Mouse (Mus musculus): Measurements from ENCODE around the gene Slc16a2. TPM values are rescaled to one million over a fixed set of nuclear protein-coding genes. Genes with fewer than 3 reads are reported as not detected.

The Slc16a2 gene
- polyA plus RNA-seq (2011; ENCODE audit: insufficient read depth, insufficient read length, low replicate concordance, missing spikeins) = 0.31 and 4.2 TPM in 2 replicates

DNA sequence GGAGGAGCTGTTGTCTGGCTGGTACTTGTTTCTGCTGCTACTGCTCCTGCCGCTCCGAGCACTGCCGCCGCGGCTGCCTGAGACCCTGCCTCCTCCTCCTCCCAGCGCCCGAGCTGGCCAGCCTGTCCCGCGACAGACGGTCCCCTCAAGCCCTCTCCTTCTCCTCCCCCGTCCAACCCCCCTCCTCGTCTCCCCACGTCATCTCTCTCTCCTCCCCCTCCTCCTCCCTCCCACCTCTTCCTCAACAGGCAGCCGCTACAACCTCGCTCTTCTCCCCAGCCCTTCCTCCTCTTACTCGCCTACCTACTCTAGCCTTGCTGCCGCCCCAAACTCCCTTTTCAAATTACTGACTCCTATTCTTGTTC is at the start of gene Slc16a2:
Gene Slc16a2, minus strand, starts transcription at position 152 of the 365 bp plus-strand sequence.
- Histone ChIP-seq H3K27ac (ENCODE audit: control insufficient read depth, insufficient read depth, low read depth, low read length, poor library complexity) (no peak within 1 kb of the TSS), H3K4me1 (ENCODE audit: control insufficient read depth, insufficient read depth, low read length) (no peaks in the 10 kb centered on the region), H3K4me3 (replicated peaks; ENCODE audit: control insufficient read depth, low read depth, low read length) (peak within 1 kb of the TSS; percentile 27)
- no peak for TF ChIP-seq POLR2A (IDR thresholded peaks at IDR 0.05; ENCODE audit: borderline replicate concordance, control insufficient read depth, low read depth, low read length)
- no peak for TF ChIP-seq CTCF (IDR thresholded peaks at IDR 0.05; ENCODE audit: control insufficient read depth, insufficient read depth, low read length)
- WGBS = 7% methylated on average over 16 of the region's 17 CpGs

DNA sequence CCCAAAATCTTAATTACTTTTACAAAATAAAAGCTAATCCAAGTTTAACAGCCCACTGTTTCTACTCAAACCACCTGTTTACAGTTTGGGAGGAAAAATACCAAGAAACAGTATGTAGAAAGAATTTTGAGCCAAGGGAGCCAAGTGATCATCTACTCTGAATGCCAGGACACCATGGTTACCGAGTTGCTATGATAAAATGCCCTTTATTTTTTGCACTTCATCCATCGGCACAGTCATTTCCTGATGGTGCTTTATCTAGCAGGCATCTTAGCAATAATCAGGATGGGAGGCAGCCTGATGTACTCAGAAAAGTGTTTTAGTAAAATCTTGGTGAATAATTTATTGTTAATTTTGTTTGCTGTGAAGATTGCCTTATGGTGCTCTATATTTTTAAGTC is 41.7 kb upstream of the Slc16a2 start:
- no peaks in the 10 kb centered on the region for H3K4me1 ChIP-seq (ENCODE audit: control insufficient read depth, insufficient read depth, low read length)
- WGBS = 37% methylated on average over 2 of the region's 2 CpGs
- TF ChIP-seq POLR2A (IDR thresholded peaks at IDR 0.05; ENCODE audit: borderline replicate concordance, control insufficient read depth, low read depth, low read length) (no peak), CTCF (IDR thresholded peaks at IDR 0.05; ENCODE audit: control insufficient read depth, insufficient read depth, low read length) (no peak)
- no peak overlapping the region for H3K4me3 ChIP-seq (replicated peaks; ENCODE audit: control insufficient read depth, low read depth, low read length)
- no peak overlapping the region for H3K27ac ChIP-seq (ENCODE audit: control insufficient read depth, insufficient read depth, low read depth, low read length, poor library complexity)

DNA sequence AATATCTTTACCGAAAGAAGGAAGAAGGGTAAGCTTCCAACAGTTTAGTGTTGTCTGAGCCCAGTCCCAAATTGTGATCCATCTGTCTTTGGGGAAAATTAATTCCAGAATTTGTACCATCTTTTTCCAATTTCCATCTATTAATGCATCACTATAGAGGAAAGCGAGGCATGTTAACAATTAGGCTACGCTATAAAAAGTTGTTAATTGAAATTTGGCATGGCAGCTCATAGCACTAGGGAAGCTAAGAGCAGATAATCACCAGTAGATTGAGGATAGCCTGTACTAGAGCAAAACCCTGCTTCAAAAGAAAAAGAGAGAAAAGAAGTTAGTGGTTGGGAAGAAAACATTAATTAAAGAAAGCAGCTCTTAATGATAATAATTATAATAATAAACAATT is 41.1 kb upstream of the Slc16a2 start:
- Histone ChIP-seq H3K27ac (ENCODE audit: control insufficient read depth, insufficient read depth, low read depth, low read length, poor library complexity) (no peak overlapping the region), H3K4me3 (replicated peaks; ENCODE audit: control insufficient read depth, low read depth, low read length) (no peak overlapping the region), H3K4me1 (ENCODE audit: control insufficient read depth, insufficient read depth, low read length) (no peaks in the 10 kb centered on the region)
- no peak for TF ChIP-seq CTCF (IDR thresholded peaks at IDR 0.05; ENCODE audit: control insufficient read depth, insufficient read depth, low read length)
- no peak for TF ChIP-seq POLR2A (IDR thresholded peaks at IDR 0.05; ENCODE audit: borderline replicate concordance, control insufficient read depth, low read depth, low read length)
- 85% methylated on average over 3 of the region's 3 CpGs for WGBS

DNA sequence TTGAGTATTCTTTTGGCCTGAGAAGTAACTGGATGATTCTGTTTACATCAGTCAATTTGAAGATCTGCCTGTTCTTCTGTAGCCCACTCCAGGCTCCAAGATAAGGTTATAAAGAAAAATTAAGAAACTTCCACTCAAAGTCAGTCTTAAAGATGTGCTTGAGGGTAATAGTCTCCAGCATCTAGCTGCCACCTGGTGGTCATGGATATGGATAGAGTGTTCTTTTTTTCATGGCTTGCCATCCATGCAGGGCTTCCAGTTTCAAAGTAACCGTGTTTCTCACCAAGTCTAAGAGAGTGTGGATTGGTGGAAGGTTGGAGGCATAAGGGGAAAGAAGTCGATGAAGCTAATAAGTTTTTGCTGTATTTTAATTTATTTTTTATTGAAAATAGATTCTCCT is 23.5 kb upstream of the Slc16a2 start:
- Histone ChIP-seq H3K4me1 (ENCODE audit: control insufficient read depth, insufficient read depth, low read length) (no peaks in the 10 kb centered on the region), H3K27ac (ENCODE audit: control insufficient read depth, insufficient read depth, low read depth, low read length, poor library complexity) (no peak overlapping the region), H3K4me3 (replicated peaks; ENCODE audit: control insufficient read depth, low read depth, low read length) (no peak overlapping the region)
- no peak for TF ChIP-seq CTCF (IDR thresholded peaks at IDR 0.05; ENCODE audit: control insufficient read depth, insufficient read depth, low read length)
- TF ChIP-seq POLR2A (IDR thresholded peaks at IDR 0.05; ENCODE audit: borderline replicate concordance, control insufficient read depth, low read depth, low read length) = no peak
- 39% methylated on average over 2 of the region's 2 CpGs for WGBS

DNA sequence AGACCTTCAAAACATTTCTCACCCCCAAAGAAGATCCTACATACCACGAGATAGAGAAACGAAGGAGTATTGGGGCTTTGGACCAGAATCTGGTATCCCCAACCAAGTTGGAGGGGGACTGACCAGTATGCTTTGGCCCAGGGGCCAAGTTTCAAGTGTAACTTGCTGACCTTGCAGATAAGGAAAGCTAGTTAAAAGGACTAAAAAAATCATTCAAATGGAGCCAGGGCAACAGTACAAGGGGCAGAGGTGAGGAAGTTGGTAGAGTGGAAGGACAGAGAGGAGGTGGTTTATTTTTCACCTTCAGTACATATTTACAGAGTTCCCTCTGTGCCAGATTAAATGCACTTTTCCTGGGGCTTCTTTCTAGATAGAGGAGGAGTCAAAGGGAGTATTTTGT is 7.1 kb upstream of the Slc16a2 start:
- TF ChIP-seq POLR2A (IDR thresholded peaks at IDR 0.05; ENCODE audit: borderline replicate concordance, control insufficient read depth, low read depth, low read length) (no peak), CTCF (IDR thresholded peaks at IDR 0.05; ENCODE audit: control insufficient read depth, insufficient read depth, low read length) (no peak)
- no peak overlapping the region for H3K4me3 ChIP-seq (replicated peaks; ENCODE audit: control insufficient read depth, low read depth, low read length)
- WGBS = 86% methylated on average over 2 of the region's 2 CpGs
- H3K27ac ChIP-seq (ENCODE audit: control insufficient read depth, insufficient read depth, low read depth, low read length, poor library complexity) = no peak overlapping the region
- no peaks in the 10 kb centered on the region for H3K4me1 ChIP-seq (ENCODE audit: control insufficient read depth, insufficient read depth, low read length)

DNA sequence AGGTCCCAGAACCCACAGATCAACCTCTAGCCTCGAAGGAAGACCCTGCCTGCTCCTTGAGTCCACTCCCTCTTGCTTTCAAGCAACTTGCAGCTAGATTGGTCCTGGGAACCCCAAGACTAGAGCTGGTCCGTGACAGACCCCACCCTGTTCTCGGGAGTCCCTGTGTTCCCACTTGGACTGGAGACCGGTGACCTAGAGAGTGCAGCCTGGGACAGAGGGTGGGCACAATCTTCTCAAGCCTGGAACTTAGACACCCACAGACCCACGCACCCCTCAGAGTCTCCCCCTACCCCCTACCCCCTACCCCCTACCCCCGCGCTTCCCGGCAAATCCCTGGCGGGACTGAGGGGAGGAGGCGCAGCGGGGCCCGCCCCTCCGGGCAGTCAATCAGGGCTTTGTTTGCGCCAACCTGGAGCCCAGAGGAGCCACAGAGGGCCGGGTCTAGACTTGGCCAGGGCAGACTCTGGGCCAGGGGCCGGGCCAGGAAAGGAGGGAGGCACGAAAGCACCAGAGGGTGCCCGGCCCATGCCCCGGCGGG is 558 bp upstream of the Slc16a2 start:
- no peak overlapping the region for H3K27ac ChIP-seq (ENCODE audit: control insufficient read depth, insufficient read depth, low read depth, low read length, poor library complexity)

DNA sequence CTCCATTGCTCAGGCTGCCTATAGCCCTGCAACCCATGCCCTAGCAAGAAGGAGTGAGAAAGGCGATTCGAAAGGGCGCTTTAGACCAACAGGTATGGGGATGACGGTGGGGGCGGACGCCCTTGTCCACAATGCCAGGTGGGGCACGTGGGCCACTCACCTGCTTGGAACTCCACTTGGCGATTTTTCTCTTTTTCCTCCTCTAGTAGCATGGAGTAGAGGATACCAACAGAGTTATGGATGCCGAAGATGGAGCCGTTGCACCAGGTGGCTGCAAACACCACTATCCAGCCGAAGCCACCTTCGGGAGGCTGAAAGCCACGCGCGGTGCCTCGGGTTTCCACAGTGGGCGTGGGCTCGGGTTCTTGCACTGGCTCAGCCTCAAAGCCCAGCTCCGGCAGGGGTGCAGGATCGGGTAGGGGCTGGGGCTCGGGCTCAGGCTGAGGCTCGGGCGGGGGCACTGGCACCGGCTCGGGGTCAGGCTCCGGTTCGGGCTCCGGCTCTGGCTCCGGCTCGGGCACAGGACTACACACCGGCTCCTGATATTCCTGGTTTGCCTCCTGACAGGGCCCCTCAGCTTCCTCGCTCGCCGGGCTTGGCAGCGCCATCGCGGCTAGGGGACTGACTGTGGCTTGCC is 470 bp downstream of the Slc16a2 start:
- no peak for TF ChIP-seq CTCF (IDR thresholded peaks at IDR 0.05; ENCODE audit: control insufficient read depth, insufficient read depth, low read length)
- TF ChIP-seq POLR2A (IDR thresholded peaks at IDR 0.05; ENCODE audit: borderline replicate concordance, control insufficient read depth, low read depth, low read length) = no peak
- WGBS = 10% methylated on average over 37 of the region's 37 CpGs
- Histone ChIP-seq H3K27ac (ENCODE audit: control insufficient read depth, insufficient read depth, low read depth, low read length, poor library complexity) (no peak overlapping the region), H3K4me1 (ENCODE audit: control insufficient read depth, insufficient read depth, low read length) (no peaks in the 10 kb centered on the region), H3K4me3 (replicated peaks; ENCODE audit: control insufficient read depth, low read depth, low read length) (peak overlapping the region; percentile 27)

More for the DNA sequence above, 558 bp upstream of the Slc16a2 start:
- 13% methylated on average over 20 of the region's 20 CpGs for WGBS
- TF ChIP-seq POLR2A (IDR thresholded peaks at IDR 0.05; ENCODE audit: borderline replicate concordance, control insufficient read depth, low read depth, low read length) (no peak), CTCF (IDR thresholded peaks at IDR 0.05; ENCODE audit: control insufficient read depth, insufficient read depth, low read length) (no peak)
- Histone ChIP-seq H3K4me3 (replicated peaks; ENCODE audit: control insufficient read depth, low read depth, low read length) (no peak overlapping the region), H3K4me1 (ENCODE audit: control insufficient read depth, insufficient read depth, low read length) (no peaks in the 10 kb centered on the region)

DNA sequence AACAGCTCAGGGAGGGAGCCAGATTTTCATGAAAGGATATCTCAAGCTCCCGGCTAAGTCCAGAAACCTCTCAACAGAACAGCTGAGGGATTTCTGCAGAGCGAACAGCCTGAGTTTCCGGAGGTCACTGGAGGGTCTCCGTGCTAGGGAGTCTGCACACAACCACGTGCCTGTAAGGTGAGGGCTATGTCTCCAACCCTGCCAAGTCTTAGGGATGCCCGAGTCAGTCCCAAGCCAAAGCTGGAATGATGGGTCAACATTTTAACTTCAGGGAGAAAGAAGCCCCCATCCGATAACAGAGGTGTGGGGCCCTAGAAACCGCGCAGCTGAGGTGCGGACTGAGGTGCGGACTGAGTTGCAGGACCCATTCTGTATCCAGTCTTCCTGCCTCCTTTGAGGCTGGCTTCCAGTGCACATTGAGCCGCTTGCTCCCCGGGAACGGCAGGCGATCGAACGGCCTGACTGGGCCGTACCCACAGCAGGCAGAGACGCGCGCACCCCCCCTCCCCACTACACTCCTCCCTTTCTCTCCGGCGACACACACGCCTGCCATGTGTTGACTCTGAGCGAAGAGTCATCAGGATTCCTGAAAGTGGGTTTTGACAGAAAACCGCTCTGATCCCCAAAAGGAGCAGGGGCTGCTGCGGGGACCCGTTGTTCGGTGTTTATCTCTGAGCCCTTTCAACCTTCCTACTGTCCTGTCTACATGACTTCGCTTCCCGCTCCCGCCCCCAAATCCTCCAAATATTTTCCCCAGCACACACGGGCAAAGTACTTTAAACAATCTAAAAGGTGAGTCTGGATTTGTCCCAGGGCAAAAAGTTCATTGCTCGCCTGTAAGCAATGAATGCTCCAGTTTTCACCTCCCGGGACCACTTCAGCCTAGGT is 1.2 kb downstream of the Slc16a2 start:
- Histone ChIP-seq H3K4me1 (ENCODE audit: control insufficient read depth, insufficient read depth, low read length) (no peaks in the 10 kb centered on the region), H3K27ac (ENCODE audit: control insufficient read depth, insufficient read depth, low read depth, low read length, poor library complexity) (no peak overlapping the region), H3K4me3 (replicated peaks; ENCODE audit: control insufficient read depth, low read depth, low read length) (no peak overlapping the region)
- WGBS = 23% methylated on average over 35 of the region's 35 CpGs
- TF ChIP-seq POLR2A (IDR thresholded peaks at IDR 0.05; ENCODE audit: borderline replicate concordance, control insufficient read depth, low read depth, low read length) (no peak), CTCF (IDR thresholded peaks at IDR 0.05; ENCODE audit: control insufficient read depth, insufficient read depth, low read length) (no peak)
